Mouse (Mus musculus): ENCODE results near the gene Kif6. TPM values are rescaled to one million over a fixed set of nuclear protein-coding genes. Genes with fewer than 3 reads are reported as not detected.

Kif6 gene
- polyA plus RNA-seq, 1 experiment from 2014 or later = 0.08 TPM

DNA sequence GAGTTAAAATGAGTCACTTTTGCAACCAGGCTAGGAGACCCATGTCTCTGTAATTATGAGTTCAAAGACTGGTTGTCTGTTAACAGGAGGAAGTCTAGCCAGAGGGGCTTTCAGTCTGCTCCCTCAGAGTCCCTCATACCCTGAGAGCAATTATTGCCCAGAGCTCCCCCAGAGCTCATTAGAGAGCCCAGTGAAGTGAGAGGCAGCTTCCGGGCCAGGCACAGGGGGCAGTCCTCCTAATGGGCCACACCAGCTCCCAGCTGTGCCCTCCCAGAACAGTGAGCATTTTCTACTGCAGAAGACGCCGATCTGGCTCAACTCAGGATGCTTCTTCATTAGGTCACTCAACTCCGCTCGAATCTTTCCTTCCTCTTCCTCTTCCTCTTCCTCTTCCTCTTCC, 201.8 kb downstream of the Kif6 start:
- H3K4me2 ChIP-seq = no peak overlapping the region
- no peaks in the 10 kb centered on the region for H3K27me3 ChIP-seq
- no peaks in the 10 kb centered on the region for H3K4me1 ChIP-seq (replicated peaks)
- H3K27ac ChIP-seq (replicated peaks) = no peak overlapping the region
- WGBS (ENCODE audit: insufficient replicate concordance) = 28% methylated on average over 5 of the region's 5 CpGs
- H3K4me3 ChIP-seq (replicated peaks) = no peak overlapping the region
- no peak overlapping the region for H3K9ac ChIP-seq
- ATAC-seq (ENCODE audit: insufficient read depth) = no peak
- H3K9me3 ChIP-seq (replicated peaks) = no peaks in the 10 kb centered on the region
- H3K36me3 ChIP-seq (replicated peaks) = no peaks in the 10 kb centered on the region

GRCm38 (mm10) chr17:49820203-49820602, 205.3 kb downstream of the Kif6 start:
- no peaks in the 10 kb centered on the region for H3K9me3 ChIP-seq (replicated peaks)
- no peak overlapping the region for H3K27ac ChIP-seq (replicated peaks)
- no peaks in the 10 kb centered on the region for H3K27me3 ChIP-seq
- no peak overlapping the region for H3K4me2 ChIP-seq
- H3K4me3 ChIP-seq (replicated peaks) = no peak overlapping the region
- no peak for ATAC-seq (ENCODE audit: insufficient read depth)
- H3K9ac ChIP-seq = no peak overlapping the region
- no peaks in the 10 kb centered on the region for H3K36me3 ChIP-seq (replicated peaks)
- WGBS (ENCODE audit: insufficient replicate concordance) = 69% methylated on average over 4 of the region's 4 CpGs
- no peaks in the 10 kb centered on the region for H3K4me1 ChIP-seq (replicated peaks)

GRCm38 (mm10) chr17:49824142-49824840, 209.4 kb downstream of the Kif6 start:
- Histone ChIP-seq H3K4me3 (replicated peaks) (no peak overlapping the region), H3K9ac (no peak overlapping the region), H3K9me3 (replicated peaks) (no peaks in the 10 kb centered on the region), H3K27ac (replicated peaks) (no peak overlapping the region), H3K27me3 (no peaks in the 10 kb centered on the region), H3K4me2 (no peak overlapping the region), H3K4me1 (replicated peaks) (no peaks in the 10 kb centered on the region), H3K36me3 (replicated peaks) (no peaks in the 10 kb centered on the region)
- WGBS (ENCODE audit: insufficient replicate concordance) = 33% methylated on average over 6 of the region's 6 CpGs
- no peak for ATAC-seq (ENCODE audit: insufficient read depth)

GRCm38 (mm10) chr17:49824841-49825450, 210.0 kb downstream of the Kif6 start:
- no peak overlapping the region for H3K27ac ChIP-seq (replicated peaks)
- no peaks in the 10 kb centered on the region for H3K27me3 ChIP-seq
- no peaks in the 10 kb centered on the region for H3K36me3 ChIP-seq (replicated peaks)
- H3K9me3 ChIP-seq (replicated peaks) = no peaks in the 10 kb centered on the region
- H3K4me3 ChIP-seq (replicated peaks) = no peak overlapping the region
- 59% methylated on average over 7 of the region's 7 CpGs for WGBS (ENCODE audit: insufficient replicate concordance)
- no peaks in the 10 kb centered on the region for H3K4me1 ChIP-seq (replicated peaks)
- H3K9ac ChIP-seq = no peak overlapping the region
- no peak for ATAC-seq (ENCODE audit: insufficient read depth)
- H3K4me2 ChIP-seq = no peak overlapping the region

- Histone ChIP-seq H3K36me3 (replicated peaks) (no peaks in the 10 kb centered on the region), H3K4me3 (replicated peaks) (no peak overlapping the region), H3K9ac (no peak overlapping the region), H3K27me3 (no peaks in the 10 kb centered on the region), H3K9me3 (replicated peaks) (no peaks in the 10 kb centered on the region), H3K4me2 (no peak overlapping the region), H3K4me1 (replicated peaks) (no peaks in the 10 kb centered on the region), H3K27ac (replicated peaks) (no peak overlapping the region)
- WGBS (ENCODE audit: insufficient replicate concordance) = 64% methylated on average over 5 of the region's 5 CpGs
- no peak for ATAC-seq (ENCODE audit: insufficient read depth)
Observed at GRCm38 (mm10) chr17:49825831-49826230, 210.9 kb downstream of the Kif6 start.

DNA sequence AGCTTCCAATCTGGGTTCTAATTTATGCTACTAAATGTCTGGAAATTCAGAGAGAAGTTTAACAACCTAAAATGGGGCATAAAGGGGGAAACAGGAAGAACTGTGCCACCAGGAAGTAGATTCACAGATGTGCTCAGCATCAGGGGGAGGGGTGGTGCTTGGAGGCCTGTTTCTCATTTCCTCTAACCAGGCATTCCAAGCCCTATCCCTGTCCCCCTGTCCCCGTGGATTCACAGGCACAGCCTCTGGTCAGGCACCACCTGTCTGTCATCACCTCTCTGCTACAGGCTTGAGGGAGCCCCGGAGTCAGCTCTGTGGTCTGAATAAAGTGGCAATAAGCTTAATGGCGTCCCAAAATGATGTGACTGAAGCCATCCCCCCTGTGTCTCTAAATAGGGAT, 216.8 kb downstream of the Kif6 start:
- 34% methylated on average over 3 of the region's 3 CpGs for WGBS (ENCODE audit: insufficient replicate concordance)
- Histone ChIP-seq H3K9me3 (replicated peaks) (no peaks in the 10 kb centered on the region), H3K4me1 (replicated peaks) (no peaks in the 10 kb centered on the region), H3K4me3 (replicated peaks) (no peak overlapping the region), H3K36me3 (replicated peaks) (no peaks in the 10 kb centered on the region), H3K27ac (replicated peaks) (no peak overlapping the region), H3K27me3 (no peaks in the 10 kb centered on the region), H3K4me2 (no peak overlapping the region), H3K9ac (no peak overlapping the region)
- ATAC-seq (ENCODE audit: insufficient read depth) = no peak

- H3K36me3 ChIP-seq (replicated peaks) = no peaks in the 10 kb centered on the region
- no peaks in the 10 kb centered on the region for H3K9me3 ChIP-seq (replicated peaks)
- no peak overlapping the region for H3K27ac ChIP-seq (replicated peaks)
- 69% methylated on average over 5 of the region's 5 CpGs for WGBS (ENCODE audit: insufficient replicate concordance)
- ATAC-seq (ENCODE audit: insufficient read depth) = no peak
- H3K4me1 ChIP-seq (replicated peaks) = no peaks in the 10 kb centered on the region
- no peak overlapping the region for H3K4me3 ChIP-seq (replicated peaks)
- no peak overlapping the region for H3K4me2 ChIP-seq
- H3K9ac ChIP-seq = no peak overlapping the region
- H3K27me3 ChIP-seq = no peaks in the 10 kb centered on the region
Observed at GRCm38 (mm10) chr17:49834044-49834545, 219.2 kb downstream of the Kif6 start.

- H3K4me1 ChIP-seq (replicated peaks) = no peaks in the 10 kb centered on the region
- no peaks in the 10 kb centered on the region for H3K27me3 ChIP-seq
- WGBS (ENCODE audit: insufficient replicate concordance) = 26% methylated on average over 5 of the region's 5 CpGs
- no peak overlapping the region for H3K4me2 ChIP-seq
- no peak overlapping the region for H3K9ac ChIP-seq
- no peak for ATAC-seq (ENCODE audit: insufficient read depth)
- H3K36me3 ChIP-seq (replicated peaks) = no peaks in the 10 kb centered on the region
- no peak overlapping the region for H3K27ac ChIP-seq (replicated peaks)
- H3K9me3 ChIP-seq (replicated peaks) = no peaks in the 10 kb centered on the region
- H3K4me3 ChIP-seq (replicated peaks) = no peak overlapping the region
Observed at GRCm38 (mm10) chr17:49837417-49837816, 222.5 kb downstream of the Kif6 start.

- Histone ChIP-seq H3K36me3 (replicated peaks) (no peaks in the 10 kb centered on the region), H3K27me3 (no peaks in the 10 kb centered on the region), H3K9me3 (replicated peaks) (no peaks in the 10 kb centered on the region), H3K9ac (no peak overlapping the region), H3K27ac (replicated peaks) (no peak overlapping the region), H3K4me2 (no peak overlapping the region), H3K4me1 (replicated peaks) (no peaks in the 10 kb centered on the region), H3K4me3 (replicated peaks) (no peak overlapping the region)
- no peak for ATAC-seq (ENCODE audit: insufficient read depth)
- WGBS (ENCODE audit: insufficient replicate concordance) = 66% methylated on average over 3 of the region's 3 CpGs
Observed at GRCm38 (mm10) chr17:49839243-49839642, 224.3 kb downstream of the Kif6 start.

DNA sequence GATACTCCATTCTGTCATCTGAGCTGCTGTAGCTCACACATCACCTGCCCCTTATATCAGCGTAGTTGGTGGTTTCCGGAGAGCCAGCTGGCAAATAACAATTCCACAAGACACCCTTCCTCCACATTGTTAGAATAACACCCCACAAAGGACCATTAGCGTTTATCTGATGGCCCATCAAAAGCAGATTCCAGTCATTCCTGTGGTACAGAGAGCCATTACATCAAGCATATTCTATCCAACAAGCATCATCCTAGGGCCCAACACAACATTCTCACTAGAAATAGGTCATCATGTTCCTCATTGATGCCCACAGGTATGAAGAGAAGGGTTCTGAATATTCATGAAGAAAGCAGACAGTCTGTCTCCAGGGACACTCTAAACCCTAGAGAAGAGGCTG, 236.3 kb downstream of the Kif6 start:
- Histone ChIP-seq H3K4me3 (replicated peaks) (no peak overlapping the region), H3K9ac (no peak overlapping the region), H3K4me1 (replicated peaks) (no peaks in the 10 kb centered on the region), H3K27ac (replicated peaks) (no peak overlapping the region), H3K4me2 (no peak overlapping the region), H3K27me3 (no peaks in the 10 kb centered on the region), H3K9me3 (replicated peaks) (no peaks in the 10 kb centered on the region), H3K36me3 (replicated peaks) (no peaks in the 10 kb centered on the region)
- ATAC-seq (ENCODE audit: insufficient read depth) = no peak
- WGBS (ENCODE audit: insufficient replicate concordance) = 30% methylated on average over 3 of the region's 3 CpGs

DNA sequence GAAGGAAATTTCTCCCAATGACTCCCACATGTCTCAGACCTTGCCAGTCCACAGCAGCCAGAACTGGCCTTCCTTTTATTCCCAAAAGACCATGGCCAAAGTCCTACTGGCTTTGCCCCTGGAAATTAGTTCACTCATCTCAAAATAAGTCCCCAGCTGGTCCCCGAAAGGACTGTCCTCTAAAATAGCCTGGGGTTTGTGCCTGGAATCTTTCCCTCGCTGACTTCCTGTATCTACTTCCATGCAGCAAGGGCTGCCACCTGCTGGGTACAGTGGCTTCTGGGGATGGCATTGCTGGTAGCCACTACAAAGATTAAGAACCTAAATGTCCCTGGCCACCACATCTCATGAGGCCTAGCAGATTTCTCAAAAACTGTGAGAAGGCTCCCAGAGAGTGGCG, 237.2 kb downstream of the Kif6 start:
- Histone ChIP-seq H3K36me3 (replicated peaks) (no peaks in the 10 kb centered on the region), H3K4me1 (replicated peaks) (no peaks in the 10 kb centered on the region), H3K4me2 (no peak overlapping the region), H3K27me3 (no peaks in the 10 kb centered on the region), H3K9me3 (replicated peaks) (no peaks in the 10 kb centered on the region), H3K4me3 (replicated peaks) (no peak overlapping the region), H3K9ac (no peak overlapping the region), H3K27ac (replicated peaks) (no peak overlapping the region)
- WGBS (ENCODE audit: insufficient replicate concordance) = 51% methylated on average over 3 of the region's 3 CpGs
- ATAC-seq (ENCODE audit: insufficient read depth) = no peak

GRCm38 (mm10) chr17:49855785-49856184, 240.8 kb downstream of the Kif6 start:
- Histone ChIP-seq H3K27me3 (no peaks in the 10 kb centered on the region), H3K4me1 (replicated peaks) (no peaks in the 10 kb centered on the region), H3K4me2 (no peak overlapping the region), H3K27ac (replicated peaks) (no peak overlapping the region), H3K9me3 (replicated peaks) (no peaks in the 10 kb centered on the region), H3K4me3 (replicated peaks) (no peak overlapping the region), H3K36me3 (replicated peaks) (no peaks in the 10 kb centered on the region), H3K9ac (no peak overlapping the region)
- 27% methylated on average over 4 of the region's 4 CpGs for WGBS (ENCODE audit: insufficient replicate concordance)
- ATAC-seq (ENCODE audit: insufficient read depth) = no peak

All from liver, embryonic 15.5 days (tissue).